Mouse (Mus musculus): ENCODE data around the gene Hdhd3. TPM values are rescaled to one million over a fixed set of nuclear protein-coding genes. Genes with fewer than 3 reads are reported as not detected.

The Hdhd3 gene
- polyA plus RNA-seq, 2 experiments = 7.6 to 15.0 TPM

GRCm38 (mm10) chr4:62477542-62478244, 25.6 kb downstream of the Hdhd3 start:
- Histone ChIP-seq H3K27ac (replicated peaks; ENCODE audit: low read depth, low read length) (no peak overlapping the region), H3K4me1 (ENCODE audit: control insufficient read depth, insufficient read depth, low read length) (peaks cover 6% of the 10 kb centered on the region; the same call in 1 of the 2 replicates), H3K9me3 (ENCODE audit: control insufficient read depth, low read length) (no peaks in the 10 kb centered on the region), H3K9ac (ENCODE audit: low read depth, low read length, severe bottlenecking) (no peak overlapping the region), H3K4me2 (replicated peaks; ENCODE audit: low read depth, low read length, severe bottlenecking) (no peak overlapping the region), H3K36me3 (ENCODE audit: control insufficient read depth, insufficient read depth, low read length) (no peaks in the 10 kb centered on the region), H3K27me3 (ENCODE audit: control insufficient read depth, insufficient read depth, low read length) (peaks cover 17% of the 10 kb centered on the region; the same call in 1 of the 2 replicates), H3K4me3 (replicated peaks; ENCODE audit: low read length) (no peak overlapping the region)
- TF ChIP-seq POLR2A (IDR thresholded peaks at IDR 0.05; ENCODE audit: borderline replicate concordance, extremely low read depth, insufficient read depth, insufficient read length) = no peak
- no peak for DNase-seq (ENCODE audit: low spot score)
- WGBS = 72% methylated on average over 6 of the region's 6 CpGs
- no peak for ATAC-seq (ENCODE audit: low FRiP score, low read depth)

- Histone ChIP-seq H3K4me3 (replicated peaks; ENCODE audit: low read length) (no peak overlapping the region), H3K4me1 (ENCODE audit: control insufficient read depth, insufficient read depth, low read length) (peaks cover 4% of the 10 kb centered on the region; the same call in 1 of the 2 replicates), H3K36me3 (ENCODE audit: control insufficient read depth, insufficient read depth, low read length) (no peaks in the 10 kb centered on the region), H3K4me2 (replicated peaks; ENCODE audit: low read depth, low read length, severe bottlenecking) (no peak overlapping the region), H3K27ac (replicated peaks; ENCODE audit: low read depth, low read length) (no peak overlapping the region), H3K27me3 (ENCODE audit: control insufficient read depth, insufficient read depth, low read length) (peaks cover 10% of the 10 kb centered on the region; the same call in 1 of the 2 replicates), H3K9me3 (ENCODE audit: control insufficient read depth, low read length) (no peaks in the 10 kb centered on the region), H3K9ac (ENCODE audit: low read depth, low read length, severe bottlenecking) (no peak overlapping the region)
- no peak for TF ChIP-seq POLR2A (IDR thresholded peaks at IDR 0.05; ENCODE audit: borderline replicate concordance, extremely low read depth, insufficient read depth, insufficient read length)
- DNase-seq (ENCODE audit: low spot score) (no peak), ATAC-seq (ENCODE audit: low FRiP score, low read depth) (no peak)
- 84% methylated on average over 6 of the region's 6 CpGs for WGBS
Measured at GRCm38 (mm10) chr4:62475793-62476192, 27.5 kb downstream of the Hdhd3 start.

DNA sequence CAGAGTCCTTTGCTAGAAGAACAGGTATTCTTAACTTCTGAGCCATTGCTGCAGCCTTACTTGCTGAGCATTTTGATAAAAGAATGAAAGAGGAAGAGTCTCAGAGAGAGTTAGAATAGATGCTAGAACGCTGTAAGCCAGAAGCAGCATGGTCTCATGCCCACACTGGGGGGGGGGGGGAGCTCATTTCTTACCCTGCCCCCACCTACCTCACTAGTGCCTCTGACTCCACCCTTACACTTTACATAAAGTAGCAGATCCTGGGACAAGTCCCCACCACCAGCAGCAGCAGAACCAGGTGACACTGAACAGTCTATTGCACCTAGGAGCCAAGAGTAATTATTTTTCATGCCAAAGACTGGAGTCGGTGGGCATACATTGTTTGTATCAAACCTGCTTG, 28.1 kb downstream of the Hdhd3 start:
- Histone ChIP-seq H3K4me1 (ENCODE audit: control insufficient read depth, insufficient read depth, low read length) (peaks cover 4% of the 10 kb centered on the region; the same call in 1 of the 2 replicates), H3K4me2 (replicated peaks; ENCODE audit: low read depth, low read length, severe bottlenecking) (no peak overlapping the region), H3K9me3 (ENCODE audit: control insufficient read depth, low read length) (no peaks in the 10 kb centered on the region), H3K36me3 (ENCODE audit: control insufficient read depth, insufficient read depth, low read length) (no peaks in the 10 kb centered on the region), H3K9ac (ENCODE audit: low read depth, low read length, severe bottlenecking) (no peak overlapping the region), H3K4me3 (replicated peaks; ENCODE audit: low read length) (no peak overlapping the region), H3K27me3 (ENCODE audit: control insufficient read depth, insufficient read depth, low read length) (peaks cover 10% of the 10 kb centered on the region; the same call in 1 of the 2 replicates), H3K27ac (replicated peaks; ENCODE audit: low read depth, low read length) (no peak overlapping the region)
- DNase-seq (ENCODE audit: low spot score) (no peak), ATAC-seq (ENCODE audit: low FRiP score, low read depth) (no peak)
- 85% methylated on average over 2 of the region's 2 CpGs for WGBS
- no peak for TF ChIP-seq POLR2A (IDR thresholded peaks at IDR 0.05; ENCODE audit: borderline replicate concordance, extremely low read depth, insufficient read depth, insufficient read length)

- no peak for TF ChIP-seq POLR2A (IDR thresholded peaks at IDR 0.05; ENCODE audit: borderline replicate concordance, extremely low read depth, insufficient read depth, insufficient read length)
- Histone ChIP-seq H3K4me1 (ENCODE audit: control insufficient read depth, insufficient read depth, low read length) (no peaks in the 10 kb centered on the region), H3K27me3 (ENCODE audit: control insufficient read depth, insufficient read depth, low read length) (no peaks in the 10 kb centered on the region), H3K4me2 (replicated peaks; ENCODE audit: low read depth, low read length, severe bottlenecking) (no peak overlapping the region), H3K4me3 (replicated peaks; ENCODE audit: low read length) (no peak overlapping the region), H3K9me3 (ENCODE audit: control insufficient read depth, low read length) (no peaks in the 10 kb centered on the region), H3K36me3 (ENCODE audit: control insufficient read depth, insufficient read depth, low read length) (no peaks in the 10 kb centered on the region), H3K27ac (replicated peaks; ENCODE audit: low read depth, low read length) (no peak overlapping the region), H3K9ac (ENCODE audit: low read depth, low read length, severe bottlenecking) (no peak overlapping the region)
- DNase-seq (ENCODE audit: low spot score) (no peak), ATAC-seq (ENCODE audit: low FRiP score, low read depth) (no peak)
- WGBS = 84% methylated on average over 2 of the region's 2 CpGs
Measured at GRCm38 (mm10) chr4:62472071-62472470, 31.2 kb downstream of the Hdhd3 start.

- H3K9me3 ChIP-seq (ENCODE audit: control insufficient read depth, low read length) = no peaks in the 10 kb centered on the region
- ATAC-seq (ENCODE audit: low FRiP score, low read depth) = peak; percentile 93
- H3K9ac ChIP-seq (ENCODE audit: low read depth, low read length, severe bottlenecking) = peak within 1 kb of the TSS; percentile 55
- DNase-seq (ENCODE audit: low spot score) = peak; percentile 74
- peak within 1 kb of the TSS; percentile 63 for H3K4me2 ChIP-seq (replicated peaks; ENCODE audit: low read depth, low read length, severe bottlenecking)
- TF ChIP-seq POLR2A (IDR thresholded peaks at IDR 0.05; ENCODE audit: borderline replicate concordance, extremely low read depth, insufficient read depth, insufficient read length) = no peak
- H3K36me3 ChIP-seq (ENCODE audit: control insufficient read depth, insufficient read depth, low read length) = no peaks in the 10 kb centered on the region
- H3K4me3 ChIP-seq (replicated peaks; ENCODE audit: low read length) = peak within 1 kb of the TSS; percentile 51
- no peaks in the 10 kb centered on the region for H3K4me1 ChIP-seq (ENCODE audit: control insufficient read depth, insufficient read depth, low read length)
- no peak within 1 kb of the TSS for H3K27ac ChIP-seq (replicated peaks; ENCODE audit: low read depth, low read length)
- WGBS = under 1% methylated on average over 30 of the region's 30 CpGs
- H3K27me3 ChIP-seq (ENCODE audit: control insufficient read depth, insufficient read depth, low read length) = no peaks in the 10 kb centered on the region
Measured at GRCm38 (mm10) chr4:62470598-62471051, 32.6 kb downstream of the Hdhd3 start, which contains the start of gene Wdr31. Gene Wdr31, minus strand, starts transcription at chr4:62470896.

All from limb, embryonic 14.5 days (tissue).